Mouse (Mus musculus): Measurements from ENCODE around the gene Rexo2. TPM values are rescaled to one million over a fixed set of nuclear protein-coding genes. Genes with fewer than 3 reads are reported as not detected.

The Rexo2 gene
- polyA plus RNA-seq, 2 experiments, result 64.4 to 95.7 TPM

DNA sequence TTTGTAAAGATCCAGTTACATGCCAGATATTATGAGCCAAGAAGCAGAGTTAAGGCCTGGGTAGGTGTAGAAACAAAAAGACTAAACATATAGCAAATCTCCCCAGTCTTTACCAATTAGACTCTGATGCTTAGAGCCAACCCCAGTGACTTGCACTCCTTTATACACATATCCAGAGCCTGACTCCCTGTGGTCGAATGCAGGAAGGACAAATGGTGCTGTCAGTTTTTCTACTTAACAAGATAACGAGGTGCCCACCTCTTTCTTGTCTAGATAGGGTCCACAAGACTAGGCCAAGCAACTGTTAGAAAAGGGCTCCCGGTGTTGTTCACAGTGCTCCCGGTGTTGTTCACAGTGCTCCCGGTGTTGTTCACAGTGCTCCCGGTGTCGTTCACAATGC is 20.8 kb upstream of the Rexo2 start:
- 64% methylated on average over 7 of the region's 7 CpGs for WGBS (ENCODE audit: insufficient replicate concordance)
- no peak for TF ChIP-seq CTCF (IDR thresholded peaks at IDR 0.05; ENCODE audit: low read depth)
- Histone ChIP-seq H3K4me2 (ENCODE audit: low read depth) (no peak overlapping the region), H3K27ac (no peak overlapping the region), H3K4me1 (replicated peaks; ENCODE audit: control insufficient read depth in 2 of 2, insufficient read depth in 2 of 2, low read length in 1 of 2) (peaks cover under 1 to 1% of the 10 kb centered on the region in 2 experiments), H3K4me3 (ENCODE audit: insufficient read depth in 1 of 2, low read depth in 2 of 2, low read length in 2 of 2) (no peak overlapping the region), H3K36me3 (replicated peaks; ENCODE audit: control insufficient read depth, insufficient read depth, low read depth) (no peaks in the 10 kb centered on the region), H3K9ac (replicated peaks) (no peak overlapping the region), H3K9me3 (ENCODE audit: control insufficient read depth, low read length) (no peaks in the 10 kb centered on the region), H3K27me3 (ENCODE audit: control insufficient read depth, insufficient read depth, low read length) (no peaks in the 10 kb centered on the region)
- ATAC-seq (ENCODE audit: insufficient read depth) (no peak), DNase-seq (ENCODE audit: low read depth in 3 of 3, low spot score in 3 of 3) (no peak)

DNA sequence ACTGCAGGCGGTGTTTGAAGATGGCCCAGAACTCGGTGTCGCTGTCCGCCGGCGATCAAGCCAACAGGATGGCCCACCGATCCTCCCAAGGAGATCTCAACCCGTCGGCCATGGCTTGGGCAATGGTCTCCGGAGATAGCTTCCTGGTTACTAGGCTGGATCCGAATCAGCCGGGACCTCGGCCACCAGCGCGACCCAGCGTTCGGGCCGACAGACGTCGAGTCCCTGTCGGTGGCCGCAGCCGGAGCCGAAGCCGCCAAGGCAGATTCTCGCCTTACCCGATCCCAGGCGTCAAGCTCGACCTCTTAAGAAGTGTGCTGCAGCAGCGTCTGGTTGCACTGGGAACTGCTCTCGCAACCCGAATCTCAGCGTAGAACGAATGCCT is 15.1 kb upstream of the Rexo2 start:
- peak overlapping the region; percentile 87 for H3K9ac ChIP-seq (replicated peaks)
- no peak for TF ChIP-seq CTCF (IDR thresholded peaks at IDR 0.05; ENCODE audit: low read depth)
- no peaks in the 10 kb centered on the region for H3K27me3 ChIP-seq (ENCODE audit: control insufficient read depth, insufficient read depth, low read length)
- H3K27ac ChIP-seq, result peak overlapping the region; percentile 62
- DNase-seq (ENCODE audit: low read depth in 3 of 3, low spot score in 3 of 3) (no peak), ATAC-seq (ENCODE audit: insufficient read depth) (peak; percentile 62)
- WGBS (ENCODE audit: insufficient replicate concordance), result 2% methylated on average over 34 of the region's 34 CpGs
- peak overlapping the region; percentile 94 to 96 for H3K4me3 ChIP-seq (ENCODE audit: insufficient read depth in 1 of 2, low read depth in 2 of 2, low read length in 2 of 2)
- peaks cover 30% of the 10 kb centered on the region for H3K36me3 ChIP-seq (replicated peaks; ENCODE audit: control insufficient read depth, insufficient read depth, low read depth)
- H3K9me3 ChIP-seq (ENCODE audit: control insufficient read depth, low read length), result no peaks in the 10 kb centered on the region
- peaks cover 12 to 15% of the 10 kb centered on the region in 2 experiments for H3K4me1 ChIP-seq (replicated peaks; ENCODE audit: control insufficient read depth in 2 of 2, insufficient read depth in 2 of 2, low read length in 1 of 2)
- peak overlapping the region; percentile 81 for H3K4me2 ChIP-seq (ENCODE audit: low read depth)

DNA sequence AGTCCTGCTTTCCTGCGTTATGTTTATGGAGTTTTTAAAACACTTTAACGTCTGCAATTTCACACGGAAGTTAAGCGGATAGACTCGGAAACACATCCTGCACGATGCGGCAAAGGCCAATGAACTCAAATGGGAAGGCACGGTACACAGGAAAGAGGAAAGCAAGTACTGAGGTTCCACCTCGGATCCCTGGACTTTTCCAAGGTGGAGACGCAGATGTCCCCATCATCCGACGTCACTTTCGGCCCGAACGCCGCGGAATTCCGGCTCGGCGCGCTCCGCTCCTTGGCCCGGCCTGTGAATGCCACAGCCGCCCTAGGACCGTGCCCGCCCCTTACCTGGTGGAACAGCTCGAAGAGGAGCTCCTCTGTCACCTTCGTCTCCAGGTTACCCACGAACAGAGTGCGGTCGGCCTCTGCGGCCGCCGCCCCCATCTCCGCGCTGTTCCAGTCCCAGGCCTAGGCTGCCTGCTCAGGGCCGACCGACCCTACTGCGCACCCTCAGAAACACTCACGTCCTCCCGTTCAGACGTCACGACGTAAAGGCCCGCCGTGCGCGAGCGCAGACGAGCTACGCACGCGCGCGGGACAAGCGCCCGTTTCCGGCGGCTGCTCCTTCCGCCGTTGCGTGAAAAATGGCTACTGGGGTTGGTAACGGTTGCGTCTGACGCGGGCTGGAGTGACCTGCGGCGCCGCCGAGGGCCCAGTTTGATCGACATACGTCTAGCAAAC is 14.6 kb upstream of the Rexo2 start, which contains the start of the genes Rbm7 and Gm5617:
Rbm7 (minus strand) TSS at position 483 of the 731 bp plus-strand sequence.
Gm5617 (plus strand) TSS at position 626 of the 731 bp plus-strand sequence.
- peaks cover 34% of the 10 kb centered on the region for H3K36me3 ChIP-seq (replicated peaks; ENCODE audit: control insufficient read depth, insufficient read depth, low read depth)
- H3K4me3 ChIP-seq (ENCODE audit: insufficient read depth in 1 of 2, low read depth in 2 of 2, low read length in 2 of 2), result peak within 1 kb of the TSS; percentile 94 to 96

DNA sequence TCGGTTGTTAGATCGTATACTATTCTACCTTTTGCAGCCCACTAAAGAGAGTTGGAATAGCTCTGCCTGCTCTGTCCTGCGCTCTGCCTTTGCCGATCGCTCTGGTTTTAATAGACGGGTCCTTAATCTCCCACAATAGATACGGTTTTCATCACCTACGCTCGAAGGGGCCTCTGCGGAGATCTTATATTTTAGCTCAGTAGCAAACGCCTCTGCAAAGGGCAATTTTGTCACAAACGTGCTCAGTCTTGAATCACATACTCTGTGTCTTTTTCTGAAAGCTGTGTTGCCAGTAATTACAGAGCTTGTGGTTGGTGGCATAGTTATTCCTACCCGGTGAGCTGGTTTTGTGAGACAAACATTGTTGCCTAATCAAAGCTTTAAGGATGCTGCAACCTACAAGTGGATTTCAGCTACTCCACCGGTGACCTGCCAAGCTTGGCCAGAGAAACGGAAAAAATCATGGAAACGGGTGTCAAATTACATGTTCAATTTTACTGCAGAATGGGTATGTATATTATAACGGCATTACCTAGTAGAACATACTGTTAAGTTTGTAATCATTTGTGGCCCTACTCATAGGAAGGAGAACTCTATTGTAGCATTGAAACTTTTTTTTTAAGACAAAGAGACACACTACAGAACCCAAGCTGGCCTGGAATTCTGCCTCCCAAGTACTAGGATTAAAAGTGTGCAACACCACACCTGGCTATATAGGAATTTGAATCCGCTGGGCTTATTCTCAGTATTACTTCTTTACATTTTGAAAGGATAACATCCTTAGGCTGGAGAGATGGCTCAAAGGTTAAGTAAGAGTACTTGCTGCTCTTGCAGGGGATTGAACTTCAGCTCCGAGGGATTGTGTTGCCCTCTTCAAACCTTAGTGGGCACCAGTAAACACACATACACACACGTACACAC is 1.1 kb upstream of the Rexo2 start:
- Histone ChIP-seq H3K27ac (peak overlapping the region; percentile 12; the same call in 1 of the 2 replicates), H3K4me1 (replicated peaks; ENCODE audit: control insufficient read depth in 2 of 2, insufficient read depth in 2 of 2, low read length in 1 of 2) (peaks cover 6 to 9% of the 10 kb centered on the region in 2 experiments), H3K36me3 (replicated peaks; ENCODE audit: control insufficient read depth, insufficient read depth, low read depth) (peaks cover 2% of the 10 kb centered on the region), H3K9ac (replicated peaks) (peak overlapping the region; percentile 45), H3K9me3 (ENCODE audit: control insufficient read depth, low read length) (no peaks in the 10 kb centered on the region), H3K27me3 (ENCODE audit: control insufficient read depth, insufficient read depth, low read length) (no peaks in the 10 kb centered on the region), H3K4me2 (ENCODE audit: low read depth) (peak overlapping the region; percentile 66), H3K4me3 (ENCODE audit: insufficient read depth in 1 of 2, low read depth in 2 of 2, low read length in 2 of 2) (peak overlapping the region; percentile 66 to 78)
- DNase-seq (ENCODE audit: low read depth in 3 of 3, low spot score in 3 of 3), result no peak
- 36% methylated on average over 20 of the region's 20 CpGs for WGBS (ENCODE audit: insufficient replicate concordance)
- no peak for ATAC-seq (ENCODE audit: insufficient read depth)
- TF ChIP-seq CTCF (IDR thresholded peaks at IDR 0.05; ENCODE audit: low read depth) (no peak), EP300 (IDR thresholded peaks at IDR 0.05; ENCODE audit: low read depth) (no peak)

More for the DNA sequence above, 14.6 kb upstream of the Rexo2 start, which contains the start of the genes Rbm7 and Gm5617:
- no peaks in the 10 kb centered on the region for H3K27me3 ChIP-seq (ENCODE audit: control insufficient read depth, insufficient read depth, low read length)
- H3K9me3 ChIP-seq (ENCODE audit: control insufficient read depth, low read length), result no peaks in the 10 kb centered on the region
- peak; percentile 90 to 92 (median 90) for DNase-seq (ENCODE audit: low read depth in 3 of 3, low spot score in 3 of 3)
- peak within 1 kb of the TSS; percentile 67 for H3K27ac ChIP-seq
- peak within 1 kb of the TSS; percentile 87 for H3K9ac ChIP-seq (replicated peaks)
- peak; percentile 100 for ATAC-seq (ENCODE audit: insufficient read depth)
- TF ChIP-seq CTCF (IDR thresholded peaks at IDR 0.05; ENCODE audit: low read depth) (no peak), EP300 (IDR thresholded peaks at IDR 0.05; ENCODE audit: low read depth) (no peak)
- peak within 1 kb of the TSS; percentile 95 for H3K4me2 ChIP-seq (ENCODE audit: low read depth)
- WGBS (ENCODE audit: insufficient replicate concordance), result under 1% methylated on average over 72 of the region's 72 CpGs
- H3K4me1 ChIP-seq (replicated peaks; ENCODE audit: control insufficient read depth in 2 of 2, insufficient read depth in 2 of 2, low read length in 1 of 2), result peaks cover 12 to 15% of the 10 kb centered on the region in 2 experiments
